Mouse (Mus musculus): ENCODE data around the gene Slc7a11.

GRCm38 (mm10) chr3:50462223-50462622 is 18.8 kb upstream of the Slc7a11 start:
- TF ChIP-seq GATA1 (IDR thresholded peaks at IDR 0.05; ENCODE audit: borderline replicate concordance, low read length) (no peak), CTCF (IDR thresholded peaks at IDR 0.05; ENCODE audit: low read depth, low read length) (no peak), TAL1 (conservative IDR thresholded peaks at IDR 0.05; ENCODE audit: low read depth, low read length) (no peak), GATA2 (IDR thresholded peaks at IDR 0.05; ENCODE audit: borderline replicate concordance, low read depth, low read length) (no peak)
